Mouse (Mus musculus): ENCODE results near the gene Car15. TPM values are rescaled to one million over a fixed set of nuclear protein-coding genes. Genes with fewer than 3 reads are reported as not detected.

The Car15 gene
- polyA plus RNA-seq, 1 experiment from 2014 or later: 2.7 TPM

GRCm38 (mm10) chr16:17796519-17796918, 41.6 kb downstream of the Car15 start:
- H3K9ac ChIP-seq (ENCODE audit: low read length): peak overlapping the region; percentile 90
- H3K4me2 ChIP-seq (ENCODE audit: low read length): peak overlapping the region; percentile 67
- no peak for ATAC-seq (replicated peaks; ENCODE audit: low FRiP score, low TSS enrichment, low read depth)
- peaks cover 19% of the 10 kb centered on the region for H3K27me3 ChIP-seq (replicated peaks; ENCODE audit: control insufficient read depth, insufficient read depth, low read length)
- peaks cover 29% of the 10 kb centered on the region for H3K4me1 ChIP-seq (replicated peaks; ENCODE audit: control insufficient read depth, insufficient read depth, low read length)
- H3K4me3 ChIP-seq (ENCODE audit: low read depth, low read length): peak overlapping the region; percentile 71
- H3K27ac ChIP-seq (ENCODE audit: low read depth): peak overlapping the region; percentile 94
- no peaks in the 10 kb centered on the region for H3K9me3 ChIP-seq (ENCODE audit: control insufficient read depth, low read length)
- peak; percentile 56 for DNase-seq (ENCODE audit: low spot score)
- H3K36me3 ChIP-seq (ENCODE audit: control insufficient read depth, insufficient read depth, low read length): peaks cover 17% of the 10 kb centered on the region

- H3K27ac ChIP-seq (ENCODE audit: low read depth): no peak overlapping the region
- H3K36me3 ChIP-seq (ENCODE audit: control insufficient read depth, insufficient read depth, low read length): peaks cover 25% of the 10 kb centered on the region
- DNase-seq (ENCODE audit: low spot score) (no peak), ATAC-seq (replicated peaks; ENCODE audit: low FRiP score, low TSS enrichment, low read depth) (no peak)
- no peak overlapping the region for H3K9ac ChIP-seq (ENCODE audit: low read length)
- peaks cover 12% of the 10 kb centered on the region for H3K27me3 ChIP-seq (replicated peaks; ENCODE audit: control insufficient read depth, insufficient read depth, low read length)
- peaks cover 21% of the 10 kb centered on the region for H3K4me1 ChIP-seq (replicated peaks; ENCODE audit: control insufficient read depth, insufficient read depth, low read length)
- H3K9me3 ChIP-seq (ENCODE audit: control insufficient read depth, low read length): no peaks in the 10 kb centered on the region
- no peak overlapping the region for H3K4me3 ChIP-seq (ENCODE audit: low read depth, low read length)
- 79% methylated on average over 5 of the region's 5 CpGs for WGBS
- H3K4me2 ChIP-seq (ENCODE audit: low read length): no peak overlapping the region
These were observed 42.5 kb downstream of the Car15 start for GRCm38 (mm10) chr16:17795643-17796042.

- no peak overlapping the region for H3K9ac ChIP-seq (ENCODE audit: low read length)
- peaks cover 39% of the 10 kb centered on the region for H3K36me3 ChIP-seq (ENCODE audit: control insufficient read depth, insufficient read depth, low read length)
- no peak for DNase-seq (ENCODE audit: low spot score)
- no peak overlapping the region for H3K27ac ChIP-seq (ENCODE audit: low read depth)
- no peak overlapping the region for H3K4me3 ChIP-seq (ENCODE audit: low read depth, low read length)
- H3K4me2 ChIP-seq (ENCODE audit: low read length): no peak overlapping the region
- peaks cover 8% of the 10 kb centered on the region for H3K4me1 ChIP-seq (replicated peaks; ENCODE audit: control insufficient read depth, insufficient read depth, low read length)
- 83% methylated on average over 4 of the region's 4 CpGs for WGBS
- ATAC-seq (replicated peaks; ENCODE audit: low FRiP score, low TSS enrichment, low read depth): no peak
- H3K27me3 ChIP-seq (replicated peaks; ENCODE audit: control insufficient read depth, insufficient read depth, low read length): peaks cover 2% of the 10 kb centered on the region
- no peaks in the 10 kb centered on the region for H3K9me3 ChIP-seq (ENCODE audit: control insufficient read depth, low read length)
These were observed 44.1 kb downstream of the Car15 start for GRCm38 (mm10) chr16:17794047-17794446.

GRCm38 (mm10) chr16:17792728-17793127, 45.4 kb downstream of the Car15 start:
- Histone ChIP-seq H3K4me3 (ENCODE audit: low read depth, low read length) (no peak overlapping the region), H3K4me1 (replicated peaks; ENCODE audit: control insufficient read depth, insufficient read depth, low read length) (peaks cover 5% of the 10 kb centered on the region; the same call in 1 of the 2 replicates), H3K27me3 (replicated peaks; ENCODE audit: control insufficient read depth, insufficient read depth, low read length) (no peaks in the 10 kb centered on the region), H3K27ac (ENCODE audit: low read depth) (no peak overlapping the region), H3K9ac (ENCODE audit: low read length) (no peak overlapping the region), H3K9me3 (ENCODE audit: control insufficient read depth, low read length) (no peaks in the 10 kb centered on the region), H3K4me2 (ENCODE audit: low read length) (no peak overlapping the region), H3K36me3 (ENCODE audit: control insufficient read depth, insufficient read depth, low read length) (peaks cover 49% of the 10 kb centered on the region)
- ATAC-seq (replicated peaks; ENCODE audit: low FRiP score, low TSS enrichment, low read depth): no peak
- WGBS: 71% methylated on average over 3 of the region's 3 CpGs
- no peak for DNase-seq (ENCODE audit: low spot score)

GRCm38 (mm10) chr16:17785337-17785736, 52.8 kb downstream of the Car15 start:
- no peaks in the 10 kb centered on the region for H3K9me3 ChIP-seq (ENCODE audit: control insufficient read depth, low read length)
- H3K36me3 ChIP-seq (ENCODE audit: control insufficient read depth, insufficient read depth, low read length): peaks cover 85% of the 10 kb centered on the region
- H3K27ac ChIP-seq (ENCODE audit: low read depth): no peak overlapping the region
- no peak overlapping the region for H3K4me3 ChIP-seq (ENCODE audit: low read depth, low read length)
- H3K27me3 ChIP-seq (replicated peaks; ENCODE audit: control insufficient read depth, insufficient read depth, low read length): no peaks in the 10 kb centered on the region
- ATAC-seq (replicated peaks; ENCODE audit: low FRiP score, low TSS enrichment, low read depth) (no peak), DNase-seq (ENCODE audit: low spot score) (no peak)
- H3K4me1 ChIP-seq (replicated peaks; ENCODE audit: control insufficient read depth, insufficient read depth, low read length): no peaks in the 10 kb centered on the region
- WGBS: 57% methylated on average over 3 of the region's 3 CpGs
- H3K4me2 ChIP-seq (ENCODE audit: low read length): no peak overlapping the region
- no peak overlapping the region for H3K9ac ChIP-seq (ENCODE audit: low read length)

Other genes starting within 250 kb of the Car15 start
- 43.0 and 43.7 TPM in 2 replicates for gene Smpd4, start 219.0 kb downstream of the Car15 start, polyA plus RNA-seq (2014; fragmentation: Nextera tagmentation; extraction: Ambion mirVana)
- gene Ccdc74a, start 191.9 kb downstream of the Car15 start, polyA plus RNA-seq (2014; fragmentation: Nextera tagmentation; extraction: Ambion mirVana): 2.3 and 4.1 TPM in 2 replicates
- gene Med15, start 105.5 kb downstream of the Car15 start, polyA plus RNA-seq (2014; fragmentation: Nextera tagmentation; extraction: Ambion mirVana): 41.5 and 45.7 TPM in 2 replicates
- gene Klhl22, start 78.7 kb downstream of the Car15 start, polyA plus RNA-seq (2014; fragmentation: Nextera tagmentation; extraction: Ambion mirVana): 66.5 and 70.8 TPM in 2 replicates
- 16.2 and 18.2 TPM in 2 replicates for gene Scarf2, start 41.1 kb downstream of the Car15 start, polyA plus RNA-seq (2014; fragmentation: Nextera tagmentation; extraction: Ambion mirVana)
- gene B830017H08Rik, start 5.2 kb downstream of the Car15 start, polyA plus RNA-seq (2014; fragmentation: Nextera tagmentation; extraction: Ambion mirVana): 0.13 TPM in 1 of 2 replicates, not detected in the other
- gene Gm20518, start 53.3 kb upstream of the Car15 start, polyA plus RNA-seq (2014; fragmentation: Nextera tagmentation; extraction: Ambion mirVana): 0.20 and 0.37 TPM in 2 replicates
- not detected in 2 replicates for gene Tssk1, start 55.9 kb upstream of the Car15 start, polyA plus RNA-seq (2014; fragmentation: Nextera tagmentation; extraction: Ambion mirVana)
- gene Dgcr2, start 60.2 kb upstream of the Car15 start, polyA plus RNA-seq (2014; fragmentation: Nextera tagmentation; extraction: Ambion mirVana): 82.5 and 83.3 TPM in 2 replicates
- not detected in 2 replicates for gene Tssk2, start 60.3 kb upstream of the Car15 start, polyA plus RNA-seq (2014; fragmentation: Nextera tagmentation; extraction: Ambion mirVana)
- 29.4 and 42.8 TPM in 2 replicates for gene Ess2, start 73.0 kb upstream of the Car15 start, polyA plus RNA-seq (2014; fragmentation: Nextera tagmentation; extraction: Ambion mirVana)
- gene Gsc2, start 76.7 kb upstream of the Car15 start, polyA plus RNA-seq (2014; fragmentation: Nextera tagmentation; extraction: Ambion mirVana): not detected in 2 replicates
- 130 and 142 TPM in 2 replicates for gene Slc25a1, start 89.9 kb upstream of the Car15 start, polyA plus RNA-seq (2014; fragmentation: Nextera tagmentation; extraction: Ambion mirVana)
- gene Vpreb2, start 142.1 kb upstream of the Car15 start, polyA plus RNA-seq (2014; fragmentation: Nextera tagmentation; extraction: Ambion mirVana): not detected in 2 replicates
- 85.8 and 88.1 TPM in 2 replicates for gene Dgcr6, start 214.5 kb upstream of the Car15 start, polyA plus RNA-seq (2014; fragmentation: Nextera tagmentation; extraction: Ambion mirVana)